Mouse (Mus musculus) adrenal gland, postnatal 36 days (tissue): ENCODE results near the gene Fer1l5. TPM values are rescaled to one million over a fixed set of nuclear protein-coding genes. Genes with fewer than 3 reads are reported as not detected.

Experiments
- DNase-seq, 2 experiments: peaks; one replicate each; pipeline ENCODE4 v3.0.0; 2021; ENCODE audit warnings: mixed read lengths in 1 of 2
- long read RNA-seq, 2 experiments: library from polyadenylated mRNA; stranded (forward); transcript quantifications; one replicate each; pipeline ENCODE4 v2.0.0; 2021; ENCODE audit warnings: borderline sequencing depth in 2 of 2
- total RNA-seq, 2 experiments: library from RNA; stranded (reverse); gene quantifications; 2 replicates each; pipeline ENCODE4 v1.2.3; 2021

Fer1l5 gene
- total RNA-seq = under 1 TPM; 0.16 to 0.20 TPM
- long read RNA-seq, experiment 1 = 0 reads
- long read RNA-seq, experiment 2 = 0 reads

- DNase-seq = no peak
Observed at GRCm38 (mm10) chr1:36371934-36372845, at the start of gene Fer1l5. Gene Fer1l5, plus strand, starts transcription at chr1:36372291.

- DNase-seq = no peak
Observed at GRCm38 (mm10) chr1:36323076-36323475, 49.0 kb upstream of the Fer1l5 start.

- peak; percentile 54 to 67 for DNase-seq
Observed at GRCm38 (mm10) chr1:36323746-36324448, 48.2 kb upstream of the Fer1l5 start.

GRCm38 (mm10) chr1:36325900-36326321 is 46.2 kb upstream of the Fer1l5 start:
- peak; percentile 37 to 52 for DNase-seq

GRCm38 (mm10) chr1:36326815-36327214 is 45.3 kb upstream of the Fer1l5 start:
- DNase-seq = no peak

GRCm38 (mm10) chr1:36331743-36332142 is 40.3 kb upstream of the Fer1l5 start:
- no peak for DNase-seq

- no peak for DNase-seq
Observed at GRCm38 (mm10) chr1:36332955-36333887, 38.9 kb upstream of the Fer1l5 start.

GRCm38 (mm10) chr1:36342547-36342946 is 29.5 kb upstream of the Fer1l5 start:
- DNase-seq = no peak

- no peak for DNase-seq
Observed at GRCm38 (mm10) chr1:36352351-36352750, 19.7 kb upstream of the Fer1l5 start.

- no peak for DNase-seq
Observed at GRCm38 (mm10) chr1:36356955-36357695, 15.0 kb upstream of the Fer1l5 start.

GRCm38 (mm10) chr1:36367698-36368097 is 4.4 kb upstream of the Fer1l5 start:
- DNase-seq = no peak

GRCm38 (mm10) chr1:36368112-36368968 is 3.8 kb upstream of the Fer1l5 start:
- peak; percentile 81 to 86 for DNase-seq

- peak; percentile 92 to 94 for DNase-seq
Observed at GRCm38 (mm10) chr1:36368969-36369645, 3.0 kb upstream of the Fer1l5 start, which contains the start of gene Kansl3. Gene Kansl3, minus strand, starts transcription at chr1:36369181.

GRCm38 (mm10) chr1:36370918-36371317 is 1.2 kb upstream of the Fer1l5 start:
- peak; percentile 66 to 69 for DNase-seq

GRCm38 (mm10) chr1:36378880-36379279 is 6.8 kb downstream of the Fer1l5 start:
- DNase-seq = no peak

- DNase-seq = no peak
Observed at GRCm38 (mm10) chr1:36379582-36379981, 7.5 kb downstream of the Fer1l5 start.

GRCm38 (mm10) chr1:36397041-36397440 is 24.9 kb downstream of the Fer1l5 start:
- no peak for DNase-seq

GRCm38 (mm10) chr1:36401509-36401908 is 29.4 kb downstream of the Fer1l5 start:
- no peak for DNase-seq

GRCm38 (mm10) chr1:36404531-36404930 is 32.4 kb downstream of the Fer1l5 start:
- peak; percentile 52 for DNase-seq
